Mouse (Mus musculus) liver, adult 2 months (tissue): ENCODE measurements around the gene Bcl11b. TPM values are rescaled to one million over a fixed set of nuclear protein-coding genes. Genes with fewer than 3 reads are reported as not detected.

Experiments used
- DNase-seq: peaks from one replicate; pipeline ENCODE4 v3.0.0-alpha.2; 2011; ENCODE audit warnings: low read depth, low spot score; ENCODE audit errors: extremely low read depth
- H3K27ac ChIP-seq: fragments of 200-500 bp; replicated peaks from 2 replicates; pipeline ENCODE4 v1.5.1; 2012; ENCODE audit warnings: low read depth, mild to moderate bottlenecking, control low read depth, inconsistent platforms, low read length; ENCODE audit not compliant: insufficient read depth
- H3K27me3 ChIP-seq: fragments of 200-500 bp; 2 replicates; pipeline ENCODE4 v1.6.1; 2012; ENCODE audit warnings: mild to moderate bottlenecking, moderate library complexity, low read length, inconsistent platforms; ENCODE audit not compliant: control insufficient read depth, insufficient read depth
- H3K36me3 ChIP-seq: fragments of 200-500 bp; 2 replicates; pipeline ENCODE4 v1.6.1; 2012; ENCODE audit warnings: low read length, inconsistent platforms; ENCODE audit not compliant: control insufficient read depth, insufficient read depth
- H3K4me1 ChIP-seq: fragments of 200-500 bp; 2 replicates; pipeline ENCODE4 v1.6.1; 2011; ENCODE audit warnings: low read length; ENCODE audit not compliant: control insufficient read depth, insufficient read depth
- H3K4me3 ChIP-seq: fragments of 200-500 bp; 2 replicates; pipeline ENCODE4 v1.5.1; 2011; ENCODE audit warnings: low read depth, mild to moderate bottlenecking, control low read depth, low read length, moderate library complexity; ENCODE audit not compliant: insufficient read depth
- H3K79me2 ChIP-seq: fragments of 200-500 bp; 2 replicates; pipeline ENCODE4 v1.6.1; 2012; ENCODE audit warnings: inconsistent platforms, mild to moderate bottlenecking, low read length, moderate library complexity; ENCODE audit not compliant: control insufficient read depth, insufficient read depth
- H3K9ac ChIP-seq: fragments of 200-500 bp; 2 replicates; pipeline ENCODE4 v1.6.1; 2012; ENCODE audit warnings: low read depth, mild to moderate bottlenecking, control low read depth, inconsistent platforms, low read length
- CTCF ChIP-seq: fragments of 200-500 bp; IDR thresholded peaks from 2 replicates; pipeline ENCODE4 v1.5.1; 2011; ENCODE audit warnings: low read depth, low read length, control low read depth
- POLR2A ChIP-seq: fragments of 200-500 bp; IDR thresholded peaks from 2 replicates; pipeline ENCODE4 v1.6.1; 2011; ENCODE audit warnings: low read length, control low read depth; ENCODE audit not compliant: insufficient read depth; ENCODE audit errors: extremely low read depth
- WGBS: fragments of 180-500 bp; shearing (Covaris S2); methylation state at CpG from one replicate; pipeline ENCODE4 v1.1.7; 2018; 5-methylcytosine and 5-hydroxymethylcytosine counted together
- polyA plus RNA-seq: library from polyadenylated mRNA; depleted of rRNA; stranded (reverse); fragments of >200 nt; gene quantifications from 2 replicates; pipeline ENCODE4 v1.2.3, GENCODE M21; 2012
- total RNA-seq: library from RNA; depleted of rRNA; stranded (reverse); fragments of >200 nt; gene quantifications from 2 replicates; pipeline ENCODE4 v1.2.3, GENCODE M21; 2014

Gene Bcl11b
- total and polyA plus RNA-seq, 2 experiments = 0.18 to 0.39 TPM

- Histone ChIP-seq H3K79me2 (no peaks in the 10 kb centered on the region), H3K27ac (no peak overlapping the region), H3K9ac (no peak overlapping the region), H3K4me1 (no peaks in the 10 kb centered on the region), H3K36me3 (no peaks in the 10 kb centered on the region), H3K27me3 (no peaks in the 10 kb centered on the region), H3K4me3 (no peak overlapping the region)
- TF ChIP-seq CTCF (no peak), POLR2A (no peak)
- DNase-seq = no peak
- 81% methylated on average over 7 of the region's 7 CpGs for WGBS
These were observed 36.4 kb downstream of the Bcl11b start for GRCm38 (mm10) chr12:107967026-107967425.

- H3K27ac ChIP-seq = no peak overlapping the region
- no peaks in the 10 kb centered on the region for H3K4me1 ChIP-seq
- 86% methylated on average over 12 of the region's 12 CpGs for WGBS
- H3K4me3 ChIP-seq = no peak overlapping the region
- H3K27me3 ChIP-seq = no peaks in the 10 kb centered on the region
- no peak overlapping the region for H3K9ac ChIP-seq
- no peaks in the 10 kb centered on the region for H3K36me3 ChIP-seq
- no peak for DNase-seq
- TF ChIP-seq CTCF = no peak
- TF ChIP-seq POLR2A = no peak
- H3K79me2 ChIP-seq = no peaks in the 10 kb centered on the region
These were observed 38.3 kb downstream of the Bcl11b start for GRCm38 (mm10) chr12:107965103-107965502.

GRCm38 (mm10) chr12:107964396-107965085, 38.9 kb downstream of the Bcl11b start:
- Histone ChIP-seq H3K4me1 (no peaks in the 10 kb centered on the region), H3K36me3 (no peaks in the 10 kb centered on the region), H3K27ac (no peak overlapping the region), H3K4me3 (no peak overlapping the region), H3K9ac (no peak overlapping the region), H3K27me3 (no peaks in the 10 kb centered on the region), H3K79me2 (no peaks in the 10 kb centered on the region)
- WGBS = 85% methylated on average over 14 of the region's 14 CpGs
- DNase-seq = no peak
- TF ChIP-seq POLR2A = no peak

- no peak for DNase-seq
- TF ChIP-seq POLR2A (no peak), CTCF (no peak)
- Histone ChIP-seq H3K27me3 (no peaks in the 10 kb centered on the region), H3K4me1 (no peaks in the 10 kb centered on the region), H3K9ac (no peak overlapping the region), H3K36me3 (no peaks in the 10 kb centered on the region), H3K27ac (no peak overlapping the region), H3K4me3 (no peak overlapping the region), H3K79me2 (no peaks in the 10 kb centered on the region)
- 63% methylated on average over 7 of the region's 7 CpGs for WGBS
These were observed 40.5 kb downstream of the Bcl11b start for GRCm38 (mm10) chr12:107962852-107963251.

- H3K27ac ChIP-seq = no peak overlapping the region
- DNase-seq = no peak
- no peak overlapping the region for H3K9ac ChIP-seq
- WGBS = 71% methylated on average over 15 of the region's 15 CpGs
- no peak overlapping the region for H3K4me3 ChIP-seq
- no peaks in the 10 kb centered on the region for H3K27me3 ChIP-seq
- H3K79me2 ChIP-seq = no peaks in the 10 kb centered on the region
- no peak for TF ChIP-seq CTCF
- no peak for TF ChIP-seq POLR2A
- no peaks in the 10 kb centered on the region for H3K4me1 ChIP-seq
- H3K36me3 ChIP-seq = no peaks in the 10 kb centered on the region
These were observed 41.6 kb downstream of the Bcl11b start for GRCm38 (mm10) chr12:107961843-107962242.

- no peaks in the 10 kb centered on the region for H3K79me2 ChIP-seq
- no peak for DNase-seq
- H3K36me3 ChIP-seq = no peaks in the 10 kb centered on the region
- H3K9ac ChIP-seq = no peak overlapping the region
- H3K4me1 ChIP-seq = no peaks in the 10 kb centered on the region
- WGBS = 60% methylated on average over 12 of the region's 12 CpGs
- H3K4me3 ChIP-seq = no peak overlapping the region
- TF ChIP-seq CTCF (no peak), POLR2A (no peak)
- no peak overlapping the region for H3K27ac ChIP-seq
- H3K27me3 ChIP-seq = no peaks in the 10 kb centered on the region
These were observed 42.5 kb downstream of the Bcl11b start for GRCm38 (mm10) chr12:107960789-107961491.
